Mouse (Mus musculus) heart, postnatal 10 days (tissue): Measurements from ENCODE around the gene Adcy4. TPM values are rescaled to one million over a fixed set of nuclear protein-coding genes. Genes with fewer than 3 reads are reported as not detected.

Experiments
- DNase-seq, 2 experiments: peaks; one replicate each; pipeline ENCODE4 v3.0.0; 2021
- intact Hi-C: fragments of 180-260 bp; cut with DNase I; formaldehyde crosslinking; loops from one replicate; pipeline ENCODE4 v1.15.1; 2025
- total RNA-seq, 2 experiments: library from RNA; stranded (reverse); gene quantifications; 2 replicates each; pipeline ENCODE4 v1.2.3; 2021

Adcy4 gene
- total RNA-seq, result 10 to 100 TPM; 21.1 to 21.9 TPM

- peak; percentile 40 to 47 for DNase-seq
- intact Hi-C loops, result loop anchor here (2.0 to 10.0 kb wide), 2 partner anchors 39 to 791 kb away; partner anchors contain the start of genes Cenpj, Nfatc4 and Parp4
Measured at GRCm38 (mm10) chr14:55783958-55784235, at the start of gene Adcy4. Adcy4 (minus strand) TSS chr14:55784095.

- DNase-seq, result no peak
- intact Hi-C loops, result no loop called here
Measured at GRCm38 (mm10) chr14:55833126-55833525, 49.2 kb upstream of the Adcy4 start.

GRCm38 (mm10) chr14:55830331-55830730 is 46.4 kb upstream of the Adcy4 start:
- no peak for DNase-seq

GRCm38 (mm10) chr14:55829854-55830253 is 46.0 kb upstream of the Adcy4 start:
- intact Hi-C loops, result no loop called here
- DNase-seq, result no peak

More at GRCm38 (mm10) chr14:55830331-55830730, 46.4 kb upstream of the Adcy4 start:
- intact Hi-C loops, result no loop called here

- intact Hi-C loops, result no loop called here
- DNase-seq, result peak; percentile 55 to 59
Measured at GRCm38 (mm10) chr14:55828716-55829263, 44.9 kb upstream of the Adcy4 start.

- intact Hi-C loops, result no loop called here
- DNase-seq, result peak; percentile 22 to 30
Measured at GRCm38 (mm10) chr14:55826551-55827340, 42.9 kb upstream of the Adcy4 start.

GRCm38 (mm10) chr14:55826142-55826541 is 42.2 kb upstream of the Adcy4 start:
- intact Hi-C loops, result no loop called here
- no peak for DNase-seq

GRCm38 (mm10) chr14:55825216-55826051 is 41.5 kb upstream of the Adcy4 start:
- intact Hi-C loops, result loop anchor here (2.0 kb wide), 1 partner anchor 29 kb away; the partner anchor contains the start of gene Nynrin
- peak; percentile 35 to 40 for DNase-seq

GRCm38 (mm10) chr14:55824481-55825215 is 40.8 kb upstream of the Adcy4 start:
- intact Hi-C loops, result loop anchor here (2.0 kb wide), 1 partner anchor 30 kb away; the partner anchor contains the start of gene Nynrin
- peak; percentile 62 to 67 for DNase-seq

GRCm38 (mm10) chr14:55824001-55824480 is 40.1 kb upstream of the Adcy4 start:
- peak; percentile 66 to 67 for DNase-seq
- intact Hi-C loops, result loop anchor here (2.0 kb wide), 1 partner anchor 31 kb away; the partner anchor contains the start of gene Nynrin

GRCm38 (mm10) chr14:55822991-55823762 is 39.3 kb upstream of the Adcy4 start, which contains the start of gene Nfatc4:
Nfatc4 (plus strand) TSS chr14:55823144.
- intact Hi-C loops, result loop anchor here (1.0 to 2.0 kb wide), 4 partner anchors 20 to 95 kb away; no protein-coding TSS in a partner anchor
- peak; percentile 89 to 91 for DNase-seq

- peak; percentile 91 to 92 for DNase-seq
- intact Hi-C loops, result loop anchor here (1.0 to 2.0 kb wide), 3 partner anchors 20 to 41 kb away; no protein-coding TSS in a partner anchor
Measured at GRCm38 (mm10) chr14:55822435-55822990, 38.6 kb upstream of the Adcy4 start.

- intact Hi-C loops, result no loop called here
- peak; percentile 0 for DNase-seq
Measured at GRCm38 (mm10) chr14:55820576-55820975, 36.7 kb upstream of the Adcy4 start.

- DNase-seq, result peak; percentile 2 to 13
- intact Hi-C loops, result no loop called here
Measured at GRCm38 (mm10) chr14:55819845-55820405, 36.0 kb upstream of the Adcy4 start.

- peak; percentile 70 to 72 for DNase-seq
- intact Hi-C loops, result no loop called here
Measured at GRCm38 (mm10) chr14:55815310-55815751, 31.4 kb upstream of the Adcy4 start.

GRCm38 (mm10) chr14:55814885-55815284 is 31.0 kb upstream of the Adcy4 start:
- intact Hi-C loops, result no loop called here
- peak; percentile 65 to 80 for DNase-seq

- peak; percentile 43 to 45 for DNase-seq
- intact Hi-C loops, result no loop called here
Measured at GRCm38 (mm10) chr14:55795380-55796163, 11.7 kb upstream of the Adcy4 start.

- peak in 1 of 2 experiments; percentile 40 for DNase-seq
- intact Hi-C loops, result no loop called here
Measured at GRCm38 (mm10) chr14:55793946-55794345, 10.1 kb upstream of the Adcy4 start.
